Mouse (Mus musculus): ENCODE results near the gene Clec4n. TPM values are rescaled to one million over a fixed set of nuclear protein-coding genes. Genes with fewer than 3 reads are reported as not detected.
"Not testable (repeated sequence)": the region's sequence is repeated elsewhere in the genome, so short reads cannot be mapped to it uniquely, and the experiment has no call there.

Clec4n gene
- polyA plus RNA-seq (2016; fragmentation: Nextera tagmentation; extraction: Ambion mirVana): 0.30 TPM in 1 of 2 replicates, not detected in the other

DNA sequence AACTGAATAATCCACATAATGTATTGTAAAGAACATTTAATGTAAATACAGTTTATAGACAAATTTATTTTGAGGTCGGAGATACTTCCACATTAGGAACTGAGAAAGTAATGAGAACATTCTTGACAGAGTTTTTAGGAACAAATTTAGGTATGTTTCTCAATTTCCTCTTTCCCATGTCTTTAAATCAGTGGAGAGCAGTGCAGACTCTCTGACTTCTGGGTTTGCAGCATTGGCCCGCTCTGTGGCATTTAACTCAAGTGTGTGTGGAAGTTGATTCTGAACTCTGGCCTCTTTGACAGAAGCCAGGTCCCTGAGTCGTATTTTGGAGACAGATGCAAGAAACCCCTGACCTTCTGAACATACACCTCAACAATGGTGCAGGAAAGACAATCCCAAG is at the start of gene Clec4n:
Gene Clec4n (plus strand): TSS at position 200 of the 400 bp plus-strand sequence.
- Histone ChIP-seq H3K4me1 (no peaks in the 10 kb centered on the region), H3K4me3 (no peak within 1 kb of the TSS), H3K27me3 (ENCODE audit: low read depth, poor library complexity, severe bottlenecking) (no peaks in the 10 kb centered on the region), H3K36me3 (no peaks in the 10 kb centered on the region), H3K9me3 (replicated peaks) (no peaks in the 10 kb centered on the region), H3K27ac (replicated peaks) (no peak within 1 kb of the TSS)
- WGBS: 74% methylated on average over 3 of the region's 3 CpGs
- no peak for DNase-seq (ENCODE audit: low spot score)

DNA sequence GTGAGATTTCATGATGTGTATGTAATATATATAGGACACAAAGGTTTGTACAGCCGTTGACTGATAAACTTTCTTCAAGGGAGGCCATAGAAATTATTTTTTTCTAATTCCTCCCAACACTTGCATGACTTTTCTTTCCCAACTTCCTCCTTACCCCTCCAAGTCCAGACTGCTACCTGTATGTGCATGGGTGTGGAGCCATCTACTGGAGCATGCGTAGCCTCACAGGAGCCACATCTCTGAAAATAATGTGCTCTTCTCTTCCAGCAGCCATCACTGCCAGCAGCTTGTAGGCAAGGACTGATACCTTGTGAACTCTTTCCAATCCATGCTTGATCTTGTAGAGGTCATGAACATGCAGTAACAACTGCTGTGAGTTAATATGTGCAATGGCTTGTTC is 44.8 kb upstream of the Clec4n start:
- DNase-seq (ENCODE audit: low spot score); H3K9me3 ChIP-seq (replicated peaks); H3K27ac ChIP-seq (replicated peaks); H3K4me1 ChIP-seq; H3K4me3 ChIP-seq; H3K36me3 ChIP-seq; H3K27me3 ChIP-seq (ENCODE audit: low read depth, poor library complexity, severe bottlenecking): not testable (repeated sequence)
- WGBS: 71% methylated on average over 2 of the region's 2 CpGs

DNA sequence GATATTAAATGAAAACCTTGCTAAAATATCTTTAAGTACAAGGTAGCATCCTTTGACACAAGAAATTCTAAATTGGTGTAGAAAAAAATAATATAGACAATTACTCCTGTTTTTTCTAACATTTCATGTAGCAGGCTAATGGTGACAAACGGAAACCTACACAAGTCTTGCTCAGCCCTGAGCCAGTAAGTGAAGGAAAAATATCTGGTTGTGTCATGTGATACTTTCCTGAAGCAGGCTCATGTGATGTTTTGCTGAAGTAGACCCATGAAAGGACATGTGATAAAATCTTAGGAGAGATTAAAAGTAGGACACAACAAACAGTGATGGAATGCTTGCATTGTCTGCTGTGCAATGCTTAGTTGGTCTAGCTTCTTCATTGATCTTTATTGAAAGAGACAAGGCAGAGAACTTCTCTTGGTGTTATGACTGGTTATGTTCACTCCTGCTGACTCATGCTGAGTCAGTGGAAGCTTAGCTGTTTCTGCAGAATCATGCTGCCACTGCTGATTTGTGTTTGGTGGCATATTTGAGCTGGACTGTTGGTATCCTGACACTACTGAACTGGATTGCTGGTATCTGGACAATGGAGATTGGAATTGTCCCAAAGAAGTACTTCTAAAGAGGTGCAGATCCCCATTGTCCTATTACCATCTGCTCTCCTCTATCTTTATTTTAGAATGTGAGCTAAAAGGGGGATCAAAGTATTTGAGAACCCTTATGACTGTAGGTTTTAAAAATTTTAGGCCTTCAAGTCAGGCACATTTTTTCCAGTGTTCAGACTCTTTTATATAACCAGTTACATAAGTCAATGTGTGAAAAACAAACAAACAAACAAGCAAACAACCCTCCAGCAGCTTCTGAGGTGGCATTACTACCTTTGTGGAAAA is 22.2 kb upstream of the Clec4n start:
- no peak for DNase-seq (ENCODE audit: low spot score)
- Histone ChIP-seq H3K4me3 (no peak overlapping the region), H3K27ac (replicated peaks) (no peak overlapping the region), H3K36me3 (no peaks in the 10 kb centered on the region), H3K9me3 (replicated peaks) (peaks cover 4% of the 10 kb centered on the region; the same call in 1 of the 2 replicates), H3K27me3 (ENCODE audit: low read depth, poor library complexity, severe bottlenecking) (no peaks in the 10 kb centered on the region), H3K4me1 (no peaks in the 10 kb centered on the region)
- 93% methylated on average over 1 of the region's 1 CpGs for WGBS

DNA sequence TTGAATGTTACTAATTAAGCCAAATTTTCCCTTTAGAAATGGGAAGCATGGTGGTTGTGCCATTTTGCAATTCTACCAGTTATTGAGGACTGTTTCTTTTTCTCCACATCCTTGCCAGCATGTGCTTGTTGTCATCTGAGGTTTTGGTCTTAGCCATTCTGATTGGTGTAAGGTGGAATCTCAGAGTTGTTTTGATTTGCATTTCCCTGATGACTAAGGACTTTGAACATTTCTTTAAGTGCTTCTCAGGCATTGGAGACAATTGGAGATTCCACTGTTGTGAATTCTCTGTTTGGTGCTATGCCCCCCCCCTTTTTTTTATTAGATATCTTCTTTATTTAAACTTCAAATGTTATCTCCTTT is 21.6 kb upstream of the Clec4n start:
- H3K27me3 ChIP-seq (ENCODE audit: low read depth, poor library complexity, severe bottlenecking); H3K27ac ChIP-seq (replicated peaks); H3K36me3 ChIP-seq; H3K4me3 ChIP-seq; H3K4me1 ChIP-seq; H3K9me3 ChIP-seq (replicated peaks); DNase-seq (ENCODE audit: low spot score): not testable (repeated sequence)

- Histone ChIP-seq H3K9me3 (replicated peaks) (peaks cover 7% of the 10 kb centered on the region; the same call in 1 of the 2 replicates), H3K4me1 (no peaks in the 10 kb centered on the region)
Observed at GRCm38 (mm10) chr6:123211726-123212125, 17.9 kb upstream of the Clec4n start.

GRCm38 (mm10) chr6:123227519-123228166 is 2.0 kb upstream of the Clec4n start:
- DNase-seq (ENCODE audit: low spot score): no peak
- Histone ChIP-seq H3K9me3 (replicated peaks) (no peaks in the 10 kb centered on the region), H3K4me3 (no peak overlapping the region), H3K36me3 (no peaks in the 10 kb centered on the region), H3K4me1 (no peaks in the 10 kb centered on the region), H3K27me3 (ENCODE audit: low read depth, poor library complexity, severe bottlenecking) (no peaks in the 10 kb centered on the region), H3K27ac (replicated peaks) (no peak overlapping the region)
- WGBS: 74% methylated on average over 2 of the region's 2 CpGs

More at GRCm38 (mm10) chr6:123211726-123212125, 17.9 kb upstream of the Clec4n start:
- Histone ChIP-seq H3K27me3 (ENCODE audit: low read depth, poor library complexity, severe bottlenecking) (no peaks in the 10 kb centered on the region), H3K4me3 (no peak overlapping the region), H3K27ac (replicated peaks) (no peak overlapping the region), H3K36me3 (no peaks in the 10 kb centered on the region)
- no peak for DNase-seq (ENCODE audit: low spot score)
- WGBS: 85% methylated on average over 1 of the region's 1 CpGs

DNA sequence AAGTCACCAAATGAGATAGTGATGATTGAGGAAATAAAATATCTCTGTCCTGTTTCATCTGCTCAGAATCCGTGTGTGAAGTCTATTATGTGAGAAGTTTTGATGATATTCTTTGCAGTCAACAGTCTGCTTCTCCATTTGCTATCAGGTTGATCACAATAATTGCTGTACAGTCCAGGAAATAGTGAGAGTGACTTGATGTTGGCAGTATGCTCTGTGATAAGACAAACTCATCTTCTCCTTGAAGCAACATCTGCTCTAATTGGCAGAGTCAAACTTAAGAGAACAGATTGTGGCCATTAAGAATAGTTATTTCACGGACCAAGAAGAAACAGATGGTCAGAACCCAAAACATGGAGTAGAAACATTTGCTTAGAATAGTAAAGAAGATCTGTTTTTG is 1.5 kb downstream of the Clec4n start:
- H3K9me3 ChIP-seq (replicated peaks): no peaks in the 10 kb centered on the region
- no peaks in the 10 kb centered on the region for H3K36me3 ChIP-seq
- H3K27me3 ChIP-seq (ENCODE audit: low read depth, poor library complexity, severe bottlenecking): no peaks in the 10 kb centered on the region
- WGBS: 77% methylated on average over 2 of the region's 2 CpGs
- H3K27ac ChIP-seq (replicated peaks): no peak overlapping the region
- DNase-seq (ENCODE audit: low spot score): no peak
- H3K4me1 ChIP-seq: no peaks in the 10 kb centered on the region
- no peak overlapping the region for H3K4me3 ChIP-seq

DNA sequence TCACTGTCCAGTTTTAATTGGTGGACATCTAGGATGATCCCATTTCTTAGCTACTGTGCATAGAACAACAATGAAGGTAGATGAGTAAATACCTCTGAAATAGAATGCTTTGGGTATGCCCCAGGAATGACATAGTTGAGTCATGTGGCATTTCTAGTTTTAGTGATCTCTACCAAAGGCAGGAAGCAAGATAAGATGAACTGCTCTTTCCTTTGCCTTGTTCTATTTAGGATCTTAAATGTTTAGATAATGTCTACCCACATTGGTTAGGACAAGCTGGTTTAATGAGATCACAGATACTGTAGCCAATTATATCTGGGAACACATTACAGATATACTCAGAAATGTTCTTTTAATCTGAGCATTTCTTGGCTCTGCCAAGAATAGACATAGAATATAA is 7.9 kb downstream of the Clec4n start:
- Histone ChIP-seq H3K4me3 (no peak overlapping the region), H3K36me3 (no peaks in the 10 kb centered on the region), H3K27me3 (ENCODE audit: low read depth, poor library complexity, severe bottlenecking) (no peaks in the 10 kb centered on the region), H3K27ac (replicated peaks) (no peak overlapping the region), H3K9me3 (replicated peaks) (no peaks in the 10 kb centered on the region), H3K4me1 (no peaks in the 10 kb centered on the region)
- DNase-seq (ENCODE audit: low spot score): no peak

GRCm38 (mm10) chr6:123244201-123244600 is 14.6 kb downstream of the Clec4n start:
- no peaks in the 10 kb centered on the region for H3K4me1 ChIP-seq
- no peak overlapping the region for H3K4me3 ChIP-seq
- H3K27me3 ChIP-seq (ENCODE audit: low read depth, poor library complexity, severe bottlenecking): no peaks in the 10 kb centered on the region
- no peak overlapping the region for H3K27ac ChIP-seq (replicated peaks)
- WGBS: 89% methylated on average over 5 of the region's 5 CpGs
- H3K9me3 ChIP-seq (replicated peaks): no peaks in the 10 kb centered on the region
- DNase-seq (ENCODE audit: low spot score): no peak
- H3K36me3 ChIP-seq: no peaks in the 10 kb centered on the region

DNA sequence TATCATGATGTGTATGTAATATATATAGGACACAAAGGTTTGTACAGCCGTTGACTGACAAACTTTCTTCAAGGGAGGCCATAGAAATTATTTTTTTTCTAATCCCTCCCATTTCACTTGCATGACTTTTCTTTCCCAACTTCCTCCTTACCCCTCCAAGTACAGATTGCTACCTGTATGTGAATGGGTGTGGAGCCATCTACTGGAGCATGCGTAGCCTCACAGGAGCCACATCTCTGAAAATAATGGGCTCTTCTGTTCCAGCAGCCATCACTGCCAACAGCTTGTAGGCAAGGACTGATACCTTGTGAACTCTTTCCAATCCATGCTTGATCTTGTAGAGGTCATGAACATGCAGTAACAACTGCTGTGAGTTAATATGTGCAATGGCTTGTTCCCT is 19.2 kb downstream of the Clec4n start:
- not testable (repeated sequence) for H3K4me3 ChIP-seq; DNase-seq (ENCODE audit: low spot score); H3K27ac ChIP-seq (replicated peaks); H3K36me3 ChIP-seq; H3K27me3 ChIP-seq (ENCODE audit: low read depth, poor library complexity, severe bottlenecking); H3K9me3 ChIP-seq (replicated peaks); H3K4me1 ChIP-seq
- 87% methylated on average over 2 of the region's 2 CpGs for WGBS

GRCm38 (mm10) chr6:123252735-123253134 is 23.1 kb downstream of the Clec4n start:
- no peaks in the 10 kb centered on the region for H3K36me3 ChIP-seq
- H3K4me1 ChIP-seq: no peaks in the 10 kb centered on the region
- no peak overlapping the region for H3K27ac ChIP-seq (replicated peaks)
- no peak for DNase-seq (ENCODE audit: low spot score)
- peaks cover 6% of the 10 kb centered on the region for H3K9me3 ChIP-seq (replicated peaks)
- H3K27me3 ChIP-seq (ENCODE audit: low read depth, poor library complexity, severe bottlenecking): no peaks in the 10 kb centered on the region
- no peak overlapping the region for H3K4me3 ChIP-seq

DNA sequence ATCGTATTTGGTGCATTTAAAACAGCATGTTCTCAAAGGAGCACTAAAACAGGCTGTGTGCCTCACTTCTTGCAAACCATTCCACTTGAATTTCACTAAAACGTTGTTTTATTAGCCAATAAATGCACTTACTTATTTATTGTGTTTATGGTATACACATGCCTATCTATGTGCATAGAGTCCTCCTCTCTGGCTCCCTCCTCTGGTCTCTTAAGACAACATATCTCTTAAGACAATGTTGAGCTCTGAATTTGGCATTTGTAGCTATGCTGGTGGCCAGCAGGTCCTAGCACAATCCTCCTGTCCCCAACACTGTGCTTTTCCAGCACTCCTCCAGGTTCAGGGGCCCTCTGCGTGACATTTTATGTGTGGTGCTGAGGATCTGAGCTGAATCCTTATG is 29.3 kb downstream of the Clec4n start:
- Histone ChIP-seq H3K9me3 (replicated peaks) (peaks cover 6% of the 10 kb centered on the region), H3K27ac (replicated peaks) (no peak overlapping the region), H3K4me1 (no peaks in the 10 kb centered on the region), H3K36me3 (no peaks in the 10 kb centered on the region), H3K4me3 (no peak overlapping the region), H3K27me3 (ENCODE audit: low read depth, poor library complexity, severe bottlenecking) (no peaks in the 10 kb centered on the region)
- WGBS: 86% methylated on average over 3 of the region's 3 CpGs
- DNase-seq (ENCODE audit: low spot score): no peak

- no peaks in the 10 kb centered on the region for H3K4me1 ChIP-seq
- no peaks in the 10 kb centered on the region for H3K36me3 ChIP-seq
- peaks cover 6% of the 10 kb centered on the region for H3K9me3 ChIP-seq (replicated peaks)
- DNase-seq (ENCODE audit: low spot score): no peak
- WGBS: 80% methylated on average over 4 of the region's 4 CpGs
- no peak overlapping the region for H3K4me3 ChIP-seq
- no peak overlapping the region for H3K27ac ChIP-seq (replicated peaks)
- H3K27me3 ChIP-seq (ENCODE audit: low read depth, poor library complexity, severe bottlenecking): no peaks in the 10 kb centered on the region
Observed at GRCm38 (mm10) chr6:123259889-123260603, 30.4 kb downstream of the Clec4n start.
